Mouse (Mus musculus) cerebellum, adult 18-20 months (tissue): ENCODE measurements around the gene Eef1akmt2.

Experiments used
- DNase-seq, 2 experiments: peaks; one replicate each; pipeline ENCODE4 v3.0.0; 2021

Eef1akmt2 gene

GRCm38 (mm10) chr7:132852173-132852844, at the start of gene Eef1akmt2:
Gene Eef1akmt2 (minus strand): TSS chr7:132852673.
- peak; percentile 86 to 87 for DNase-seq

- no peak for DNase-seq
These were observed 48.5 kb upstream of the Eef1akmt2 start for GRCm38 (mm10) chr7:132900826-132901531.

- peak in 1 of 2 experiments; percentile 44 for DNase-seq
These were observed 45.8 kb upstream of the Eef1akmt2 start for GRCm38 (mm10) chr7:132898234-132898633.

GRCm38 (mm10) chr7:132897258-132897657, 44.8 kb upstream of the Eef1akmt2 start:
- DNase-seq: no peak

GRCm38 (mm10) chr7:132896206-132896815, 43.8 kb upstream of the Eef1akmt2 start:
- DNase-seq: peak; percentile 37 to 43

- DNase-seq: peak; percentile 74 to 78
These were observed 42.5 kb upstream of the Eef1akmt2 start for GRCm38 (mm10) chr7:132894841-132895555.

GRCm38 (mm10) chr7:132893336-132893735, 40.9 kb upstream of the Eef1akmt2 start:
- DNase-seq: no peak

- no peak for DNase-seq
These were observed 40.3 kb upstream of the Eef1akmt2 start for GRCm38 (mm10) chr7:132892806-132893205.

GRCm38 (mm10) chr7:132892311-132892661, 39.8 kb upstream of the Eef1akmt2 start:
- DNase-seq: peak; percentile 88 to 93

GRCm38 (mm10) chr7:132891561-132892310, 39.3 kb upstream of the Eef1akmt2 start:
- peak; percentile 84 to 87 for DNase-seq

- DNase-seq: peak in 1 of 2 experiments; percentile 24
These were observed 37.7 kb upstream of the Eef1akmt2 start for GRCm38 (mm10) chr7:132890201-132890600.

GRCm38 (mm10) chr7:132889691-132890090, 37.2 kb upstream of the Eef1akmt2 start:
- DNase-seq: no peak

- no peak for DNase-seq
These were observed 36.2 kb upstream of the Eef1akmt2 start for GRCm38 (mm10) chr7:132888518-132889249.

- no peak for DNase-seq
These were observed 35.6 kb upstream of the Eef1akmt2 start for GRCm38 (mm10) chr7:132888052-132888451.

- DNase-seq: no peak
These were observed 34.7 kb upstream of the Eef1akmt2 start for GRCm38 (mm10) chr7:132887019-132887804.

- DNase-seq: peak; percentile 34 to 51
These were observed 31.6 kb upstream of the Eef1akmt2 start for GRCm38 (mm10) chr7:132884031-132884430.

GRCm38 (mm10) chr7:132882343-132882742, 29.9 kb upstream of the Eef1akmt2 start:
- no peak for DNase-seq

- no peak for DNase-seq
These were observed 27.8 kb upstream of the Eef1akmt2 start for GRCm38 (mm10) chr7:132880276-132880675.

- DNase-seq: no peak
These were observed 23.1 kb upstream of the Eef1akmt2 start for GRCm38 (mm10) chr7:132875391-132876086.

GRCm38 (mm10) chr7:132873043-132873442, 20.6 kb upstream of the Eef1akmt2 start:
- no peak for DNase-seq
